ENCODE assay signal across 9 mouse cellular contexts in genomic region chr11:106715066-106715465, GRCm38 (mm10). TPM values are rescaled to one million over a fixed set of nuclear protein-coding genes. Genes with fewer than 3 reads are reported as not detected.
A peak's percentile ranks its signal among the peaks of the same experiment; 100 is the strongest.
DNase-seq lines count a peak whose midpoint lies in the region; ATAC-seq lines count a peak whose summit lies in the region.
"Had no signal": no experiment of that assay in that cellular context is flagged by ENCODE, and none has a peak within 500 bp of the region (broad histone marks: within the 10 kb centered on the region; RNA-seq: fewer than 3 reads in every experiment).

No protein-coding gene starts in this region.

- H3K4me3 ChIP-seq in kidney, embryonic 16.5 days (ENCODE audit: low read length), result peak overlapping the region; percentile 44

- H3K27ac ChIP-seq in kidney, embryonic 16.5 days (ENCODE audit: low read length), result peak overlapping the region; percentile 44

- no peaks in the 10 kb centered on the region for H3K9me3 ChIP-seq in kidney, embryonic 16.5 days (ENCODE audit: low read length)
- H3K9me3 ChIP-seq: G1E had no signal

- H3K36me3 ChIP-seq in kidney, embryonic 16.5 days (ENCODE audit: insufficient read depth, low read length), result no peaks in the 10 kb centered on the region
- H3K36me3 ChIP-seq: G1E had no signal

- WGBS in kidney, embryonic 16.5 days, result 87% methylated on average over 6 of the region's 6 CpGs

- peak overlapping the region; percentile 48 for H3K9ac ChIP-seq in kidney, embryonic 16.5 days (replicated peaks; ENCODE audit: low read length)

- peak; percentile 16 for DNase-seq in gastrocnemius, postnatal 14 days
- DNase-seq in gastrocnemius, adult 18-20 months (ENCODE audit: low spot score), result no peak
- peak; percentile 59 to 73 for DNase-seq in heart, adult 9 months (ENCODE audit: low spot score in 2 of 2)
- peak; percentile 65 for DNase-seq in lung, postnatal 25 days (ENCODE audit: low spot score)
- no peak for DNase-seq in thymus, postnatal 10 days (ENCODE audit: low spot score in 2 of 2)

- intact Hi-C loops in gastrocnemius, postnatal 14 days (cut with DNase I; ENCODE audit: low total_unique reads), result no loop called here

- peaks cover 4% of the 10 kb centered on the region; the same call in 1 of the 2 replicates for H3K4me1 ChIP-seq in kidney, embryonic 16.5 days (ENCODE audit: insufficient read depth, low read length)

- no peaks in the 10 kb centered on the region for H3K27me3 ChIP-seq in kidney, embryonic 16.5 days (ENCODE audit: insufficient read depth, low read length)

- H3K4me2 ChIP-seq in kidney, embryonic 16.5 days (replicated peaks; ENCODE audit: low read depth, low read length), result no peak overlapping the region

- no peak for ATAC-seq in kidney, embryonic 16.5 days (ENCODE audit: low FRiP score, low TSS enrichment)
- no peak; the same call in 1 of the 2 replicates for ATAC-seq in granulocyte monocyte progenitor cell, adult 5-6 weeks (replicated peaks; ENCODE audit: poor library complexity, severe bottlenecking)
- ATAC-seq in erythroblast, adult 5-6 weeks (replicated peaks; ENCODE audit: low FRiP score, poor library complexity, severe bottlenecking), result no peak

RNA-seq across cellular contexts. Expression of gene Pecam1, which starts 35.4 kb away (rescaled TPM):
- total RNA-seq in gastrocnemius, postnatal 14 days (2021), result 10 to 100 TPM; 92.5 to 98.5 TPM
- total RNA-seq in gastrocnemius, adult 18-20 months (2021), result 10 to 100 TPM; 27.3 to 35.3 TPM
- 74.9 and 75.5 TPM in 2 replicates for polyA plus RNA-seq in kidney, embryonic 16.5 days (2015; fragmentation: Nextera tagmentation; extraction: Ambion mirVana)
- 69.6 and 75.1 TPM in 2 replicates for total RNA-seq in granulocyte monocyte progenitor cell, adult 5-6 weeks (2014; fragmentation: Nextera tagmentation)
- 46.1 and 46.6 TPM in 2 replicates for total RNA-seq in granulocyte monocyte progenitor cell, adult 5-6 weeks (2017)
- total RNA-seq in erythroblast, adult 5-6 weeks (2015; ENCODE audit: low replicate concordance), result 5.0 and 11.0 TPM in 2 replicates
- 4.0 and 5.0 TPM in 2 replicates for total RNA-seq in erythroblast, adult 5-6 weeks (2017; ENCODE audit: low replicate concordance)
- polyA plus RNA-seq: G1E had no signal

RNA-seq across cellular contexts. Expression of gene Milr1, which starts 36.0 kb away (rescaled TPM):
- total RNA-seq in gastrocnemius, postnatal 14 days (2021), result under 1 TPM; 0.55 to 0.84 TPM
- under 1 TPM in 1 of 2 experiments, not detected in 1; 0.34 TPM for total RNA-seq in gastrocnemius, adult 18-20 months (2021)
- polyA plus RNA-seq in kidney, embryonic 16.5 days (2015; fragmentation: Nextera tagmentation; extraction: Ambion mirVana), result 1.1 and 1.2 TPM in 2 replicates
- total RNA-seq in granulocyte monocyte progenitor cell, adult 5-6 weeks (2014; fragmentation: Nextera tagmentation), result 50.5 and 64.3 TPM in 2 replicates
- 72.3 and 85.6 TPM in 2 replicates for total RNA-seq in granulocyte monocyte progenitor cell, adult 5-6 weeks (2017)
- 11.0 and 24.5 TPM in 2 replicates for total RNA-seq in erythroblast, adult 5-6 weeks (2015; ENCODE audit: low replicate concordance)
- 12.7 and 20.4 TPM in 2 replicates for total RNA-seq in erythroblast, adult 5-6 weeks (2017; ENCODE audit: low replicate concordance)

Comparison
In these comparisons a context has a peak if more than half of its experiments do, and no peak if none do; other contexts are left out.
1. DNase-seq: peak in gastrocnemius, postnatal 14 days (single experiment), heart, adult 9 months (2 of 2) and lung, postnatal 25 days (single experiment); none in gastrocnemius, adult 18-20 months (single experiment) and thymus, postnatal 10 days (0 of 2).
2. RNA of gene Milr1, which starts 36.0 kb away (total RNA-seq): 50.5 to 85.6 TPM in granulocyte monocyte progenitor cell, adult 5-6 weeks and 11.0 to 24.5 TPM in erythroblast, adult 5-6 weeks; 0.55 to 0.84 TPM in gastrocnemius, postnatal 14 days and 0.34 TPM in gastrocnemius, adult 18-20 months; every median in the first group is over 4 times any median in the second.